Mouse (Mus musculus): ENCODE measurements around the gene Gm5926.
"Not testable (repeated sequence)": the region's sequence is repeated elsewhere in the genome, so short reads cannot be mapped to it uniquely, and the experiment has no call there.

Gene Gm5926

DNA sequence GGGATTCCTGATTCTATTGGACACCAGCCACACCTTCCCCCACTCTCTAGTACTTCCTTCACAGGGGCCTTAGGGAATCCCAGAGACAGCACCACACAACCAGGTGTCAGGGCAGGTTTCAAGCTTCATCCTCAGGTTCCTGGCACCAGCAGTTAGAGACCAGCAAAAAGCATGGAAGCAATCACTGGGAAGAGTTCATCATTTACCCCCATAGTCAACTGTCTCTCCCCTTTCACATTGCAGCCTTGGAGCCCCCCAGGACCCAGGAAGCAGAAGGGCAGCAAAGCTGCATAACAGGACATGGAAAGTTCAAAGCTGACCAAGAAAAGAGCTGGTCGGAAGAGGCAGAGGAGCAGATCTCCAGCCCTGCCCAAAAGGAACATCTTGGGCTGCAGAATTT is at the start of gene Gm5926:
Gene Gm5926 (plus strand): TSS at position 301 of the 400 bp plus-strand sequence.
- not testable (repeated sequence) for DNase-seq

DNA sequence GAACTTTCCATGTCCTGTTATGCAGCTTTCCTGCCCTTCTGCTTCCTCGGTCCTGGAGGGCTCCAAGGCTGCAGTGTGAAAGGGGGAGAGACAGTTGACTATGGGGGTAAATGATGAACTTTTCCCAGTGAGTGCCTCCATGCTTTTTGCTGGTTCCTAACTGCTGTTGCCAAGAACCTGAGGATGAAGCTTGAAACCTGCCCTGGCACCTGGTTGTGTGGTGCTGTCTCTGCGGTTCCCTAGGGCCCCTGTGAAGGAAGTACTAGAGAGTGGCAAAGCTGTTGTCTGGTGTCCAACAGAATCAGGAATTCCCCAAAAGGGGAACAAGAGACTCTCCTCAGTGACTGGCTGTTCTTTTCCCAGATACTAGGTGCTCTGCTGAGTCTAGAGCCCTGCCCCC is 49.5 kb upstream of the Gm5926 start:
- DNase-seq: peak; percentile 42

DNA sequence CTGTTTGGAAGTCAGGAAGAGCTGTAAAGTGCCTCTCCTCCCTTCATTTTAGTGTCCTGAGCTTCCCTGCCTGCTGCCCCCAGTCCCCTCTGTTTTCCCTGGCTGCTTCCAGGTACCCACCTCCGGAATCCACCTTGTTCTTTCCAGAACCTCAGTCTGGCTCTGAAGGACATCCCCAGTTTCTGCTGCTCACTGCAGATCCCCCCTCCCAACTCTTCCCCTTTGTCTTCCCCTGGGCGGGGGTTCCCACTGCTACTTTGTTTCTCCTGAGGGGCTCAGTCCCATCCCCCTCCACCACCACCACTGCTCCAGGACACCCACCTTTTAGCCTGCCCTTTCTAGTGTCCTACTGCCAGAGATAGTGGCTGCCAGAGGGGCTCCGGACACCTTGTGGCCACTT is 49.1 kb upstream of the Gm5926 start:
- peak; percentile 77 for DNase-seq
